Mouse (Mus musculus) thymus, adult 2 months (tissue): ENCODE measurements around the gene Coro1b.

ENCODE experiments used
- CTCF ChIP-seq: fragments of 200-500 bp; IDR thresholded peaks from 2 replicates; pipeline ENCODE4 v1.5.1; 2012; ENCODE audit warnings: mild to moderate bottlenecking, control low read depth, low read length, moderate library complexity, borderline replicate concordance; ENCODE audit not compliant: control insufficient read depth, poor library complexity, insufficient read depth; ENCODE audit errors: extremely low read depth
- POLR2A ChIP-seq: fragments of 200-500 bp; IDR thresholded peaks from 2 replicates; pipeline ENCODE4 v1.6.1; 2012; ENCODE audit warnings: mild to moderate bottlenecking, low read length, control low read depth, moderate library complexity; ENCODE audit not compliant: control insufficient read depth, poor library complexity, insufficient read depth; ENCODE audit errors: extremely low read depth

DNA sequence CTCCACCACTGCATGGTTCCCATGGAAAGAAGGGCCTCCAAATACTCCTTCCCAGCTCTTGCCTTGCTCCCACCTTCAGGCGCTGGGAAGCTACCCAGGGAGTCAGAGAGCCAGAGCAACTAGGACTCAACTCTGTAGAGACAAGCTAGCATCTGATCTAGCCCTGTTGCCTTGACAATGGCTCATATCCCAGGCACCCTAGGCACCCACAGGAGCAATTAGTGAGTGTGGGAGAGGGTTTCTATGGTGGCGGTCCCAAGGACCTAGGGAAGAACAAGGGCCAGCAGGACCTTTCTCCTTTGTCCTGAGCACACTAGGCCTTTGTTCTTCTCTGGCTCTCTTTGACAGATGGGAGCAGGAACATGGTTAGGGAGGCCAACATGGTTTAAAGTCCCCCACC lies 35.3 kb downstream of the Coro1b start:
- TF ChIP-seq POLR2A (no peak), CTCF (no peak)
